Mouse (Mus musculus) right cerebral cortex, adult 18-20 months (tissue): ENCODE results near the gene Pck2.

ENCODE experiments used
- DNase-seq: peaks from one replicate; pipeline ENCODE4 v3.0.0; 2022; ENCODE audit warnings: mixed read lengths

Pck2 gene

GRCm38 (mm10) chr14:55577871-55578667, 38.0 kb downstream of the Pck2 start, which contains the start of gene Psme1:
TSS of gene Psme1 (plus strand) at chr14:55578123.
- DNase-seq: peak; percentile 72

GRCm38 (mm10) chr14:55578668-55579269, 38.7 kb downstream of the Pck2 start:
- no peak for DNase-seq

- DNase-seq: no peak
Measured at GRCm38 (mm10) chr14:55579511-55580496, 39.7 kb downstream of the Pck2 start.

GRCm38 (mm10) chr14:55580731-55581130, 40.7 kb downstream of the Pck2 start:
- no peak for DNase-seq

GRCm38 (mm10) chr14:55581981-55582681, 42.1 kb downstream of the Pck2 start:
- DNase-seq: no peak

GRCm38 (mm10) chr14:55584303-55584701, 44.2 kb downstream of the Pck2 start:
- DNase-seq: no peak

GRCm38 (mm10) chr14:55584702-55585565, 44.9 kb downstream of the Pck2 start, which contains the start of gene Emc9:
TSS of gene Emc9 (minus strand) at chr14:55585302.
- peak; percentile 71 for DNase-seq

- no peak for DNase-seq
Measured at GRCm38 (mm10) chr14:55585566-55585960, 45.5 kb downstream of the Pck2 start.

GRCm38 (mm10) chr14:55586149-55586548, 46.1 kb downstream of the Pck2 start:
- no peak for DNase-seq

- DNase-seq: no peak
Measured at GRCm38 (mm10) chr14:55589271-55589670, 49.2 kb downstream of the Pck2 start.

- DNase-seq: no peak
Measured at GRCm38 (mm10) chr14:55589771-55590448, 49.8 kb downstream of the Pck2 start.

- peak; percentile 95 for DNase-seq
Measured at GRCm38 (mm10) chr14:55590748-55591330, 50.8 kb downstream of the Pck2 start, which contains the start of gene Psme2. TSS of gene Psme2 (minus strand) at chr14:55591113.

- DNase-seq: peak; percentile 97
Measured at GRCm38 (mm10) chr14:55591331-55591891, 51.3 kb downstream of the Pck2 start, which contains the start of gene Rnf31. TSS of gene Rnf31 (plus strand) at chr14:55591708.

GRCm38 (mm10) chr14:55592226-55592625, 52.2 kb downstream of the Pck2 start:
- no peak for DNase-seq

GRCm38 (mm10) chr14:55596036-55596690, 56.1 kb downstream of the Pck2 start:
- no peak for DNase-seq

GRCm38 (mm10) chr14:55598521-55599390, 58.7 kb downstream of the Pck2 start:
- no peak for DNase-seq
